Mouse (Mus musculus): ENCODE measurements at regions not wholly inside any gene's neighbourhood (a gene's known extent, or its start where the extent isn't known, plus 50 kb on each side); places are given as distances from the start of the nearest gene placed in this dataset.
A peak's percentile ranks its signal among the peaks of the same experiment; 100 is the strongest.

GRCm38 (mm10) chr6:16999451-17000139 lies 65.4 kb upstream of the Tes start:
- DNase-seq: peak in 1 of 2 experiments; percentile 2
- intact Hi-C loops (cut with DNase I): no loop called here

DNA sequence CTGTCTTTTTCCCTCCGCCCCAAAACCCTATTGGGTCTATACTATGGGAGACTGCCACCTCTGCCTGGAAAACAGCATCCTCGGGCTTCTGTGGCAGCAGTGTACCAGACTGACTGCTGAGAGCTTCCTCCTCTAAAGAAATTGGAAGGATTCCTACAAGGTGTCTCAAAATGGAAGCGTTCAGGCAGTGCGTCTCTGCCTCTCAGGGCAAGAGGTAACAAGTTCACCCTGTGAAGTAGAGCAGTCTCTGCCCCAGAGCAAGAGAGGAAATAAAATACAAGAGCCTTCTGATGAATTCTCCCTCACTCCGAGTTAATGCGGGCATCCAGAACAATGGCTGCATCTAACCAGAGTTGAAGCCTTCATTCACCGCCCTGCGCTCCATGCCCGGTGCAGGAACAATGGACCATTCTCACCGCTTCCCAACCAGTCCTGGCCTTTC lies 69.4 kb upstream of the Tes start:
- no peak for DNase-seq
- intact Hi-C loops (cut with DNase I): loop anchor here (1.0 kb wide), 1 partner anchor 92 kb away; no protein-coding TSS in a partner anchor

- peak; percentile 9 to 25 for DNase-seq
- intact Hi-C loops (cut with DNase I): loop anchor here (1.0 kb wide), 1 partner anchor 93 kb away; no protein-coding TSS in a partner anchor
Measured at GRCm38 (mm10) chr6:16994711-16995110, 70.2 kb upstream of the Tes start.

- intact Hi-C loops (cut with DNase I): no loop called here
- DNase-seq: no peak
Measured at GRCm38 (mm10) chr6:16991996-16992591, 72.9 kb upstream of the Tes start.

DNA sequence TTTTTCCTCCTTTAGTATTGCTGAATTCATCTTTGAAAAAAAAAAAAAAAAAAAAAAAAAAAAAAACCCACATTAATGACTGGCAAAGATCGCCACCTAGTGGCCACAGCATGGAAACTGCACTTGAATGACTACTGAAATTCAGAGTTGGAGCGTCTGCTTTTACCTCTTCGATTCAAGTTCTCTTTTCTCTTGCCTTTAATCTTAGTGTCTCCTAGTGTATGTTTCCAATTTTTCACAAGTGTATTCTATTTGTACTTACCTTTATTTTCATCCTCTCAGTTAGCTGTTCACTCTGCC lies 79.9 kb upstream of the Tfec start:
- peak in 1 of 2 experiments; percentile 50 for DNase-seq
- intact Hi-C loops (cut with DNase I): loop anchor here (10.0 kb wide), 1 partner anchor 183 kb away; no protein-coding TSS in a partner anchor

DNA sequence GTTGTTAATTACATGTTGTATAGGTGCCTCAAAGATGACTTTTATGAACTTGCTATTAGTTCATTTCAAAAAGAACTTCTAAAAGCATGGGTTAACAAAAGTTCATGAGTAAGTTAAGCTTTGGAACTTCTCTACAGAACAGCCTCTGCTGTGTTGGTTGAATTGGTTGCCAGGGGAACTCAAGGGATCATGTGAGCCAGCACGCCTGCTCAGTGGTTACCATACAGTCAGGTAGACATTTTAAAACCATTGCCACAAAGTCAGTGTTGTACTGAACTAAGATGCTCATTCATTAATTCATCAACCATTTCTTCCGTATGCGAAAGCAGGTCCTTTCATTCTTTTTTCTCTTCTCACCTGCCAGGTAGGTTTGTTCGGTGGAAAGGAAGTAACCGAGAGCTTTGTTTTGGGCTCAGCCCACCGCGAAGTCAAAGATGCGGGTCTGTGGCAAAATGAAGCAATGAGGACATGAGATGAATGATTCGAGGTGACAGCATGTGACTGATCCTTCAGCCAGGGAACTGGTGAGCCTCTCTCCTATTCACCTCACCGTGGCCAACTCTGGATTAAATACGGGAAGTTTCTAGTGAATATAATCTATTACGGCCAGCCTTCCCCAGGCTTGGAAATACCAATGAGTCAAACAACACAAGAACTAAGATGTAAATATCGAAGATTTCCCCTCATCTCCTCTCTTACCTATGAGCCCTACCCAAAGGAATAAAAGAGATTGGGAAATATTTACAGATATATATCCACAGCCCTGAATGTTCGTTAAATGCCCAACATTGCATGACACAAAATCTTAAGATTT lies 79.4 kb upstream of the Tfec start:
- intact Hi-C loops (cut with DNase I): loop anchor here (10.0 kb wide), 1 partner anchor 183 kb away; no protein-coding TSS in a partner anchor
- no peak for DNase-seq

- intact Hi-C loops (cut with DNase I): no loop called here
- no peak for DNase-seq
Measured at GRCm38 (mm10) chr6:16965658-16966057, 67.4 kb upstream of the Tfec start.

DNA sequence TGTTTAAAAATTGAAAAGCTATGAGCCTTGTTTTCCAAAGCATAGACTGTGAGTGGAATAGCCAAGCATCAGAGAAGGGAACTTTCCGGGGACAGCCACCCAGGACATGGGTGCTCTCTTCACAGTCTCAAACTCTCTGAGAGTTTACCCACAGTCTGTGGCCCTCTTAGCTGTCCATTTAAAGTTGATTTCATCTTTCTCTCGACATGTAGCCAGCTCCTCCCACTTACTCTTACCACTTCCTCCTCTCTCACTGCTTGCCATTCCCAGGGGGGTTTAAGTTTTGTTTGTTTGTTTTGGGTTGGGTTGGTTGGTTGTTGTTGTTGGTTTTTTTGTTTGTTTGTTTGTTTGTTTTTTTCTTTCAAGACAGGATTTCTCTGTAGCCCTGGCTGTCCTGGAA lies 66.1 kb upstream of the Tfec start:
- no peak for DNase-seq
- intact Hi-C loops (cut with DNase I): no loop called here

- DNase-seq: no peak
- intact Hi-C loops (cut with DNase I): no loop called here
Measured at GRCm38 (mm10) chr6:16963958-16964357, 65.7 kb upstream of the Tfec start.

DNA sequence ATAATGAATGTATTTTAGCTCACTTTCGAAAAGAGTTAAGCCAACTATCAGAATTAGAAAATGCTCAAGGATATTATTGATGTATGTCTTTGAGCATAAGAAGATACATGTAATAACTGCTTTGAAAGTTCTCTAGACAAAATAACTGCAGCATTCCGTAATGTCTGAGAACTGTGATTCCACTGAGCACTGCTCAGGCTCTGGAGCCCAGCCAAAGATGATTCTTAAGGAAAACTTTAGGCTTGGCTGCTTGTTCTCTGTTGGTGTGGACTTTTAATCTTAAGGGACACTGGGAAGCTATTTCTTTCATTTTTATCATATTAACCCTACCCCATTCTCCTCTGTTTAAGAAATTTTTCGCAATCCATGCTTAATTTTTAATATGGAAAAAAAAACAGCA lies 59.9 kb upstream of the Tfec start:
- intact Hi-C loops (cut with DNase I): no loop called here
- peak; percentile 65 to 67 for DNase-seq

DNA sequence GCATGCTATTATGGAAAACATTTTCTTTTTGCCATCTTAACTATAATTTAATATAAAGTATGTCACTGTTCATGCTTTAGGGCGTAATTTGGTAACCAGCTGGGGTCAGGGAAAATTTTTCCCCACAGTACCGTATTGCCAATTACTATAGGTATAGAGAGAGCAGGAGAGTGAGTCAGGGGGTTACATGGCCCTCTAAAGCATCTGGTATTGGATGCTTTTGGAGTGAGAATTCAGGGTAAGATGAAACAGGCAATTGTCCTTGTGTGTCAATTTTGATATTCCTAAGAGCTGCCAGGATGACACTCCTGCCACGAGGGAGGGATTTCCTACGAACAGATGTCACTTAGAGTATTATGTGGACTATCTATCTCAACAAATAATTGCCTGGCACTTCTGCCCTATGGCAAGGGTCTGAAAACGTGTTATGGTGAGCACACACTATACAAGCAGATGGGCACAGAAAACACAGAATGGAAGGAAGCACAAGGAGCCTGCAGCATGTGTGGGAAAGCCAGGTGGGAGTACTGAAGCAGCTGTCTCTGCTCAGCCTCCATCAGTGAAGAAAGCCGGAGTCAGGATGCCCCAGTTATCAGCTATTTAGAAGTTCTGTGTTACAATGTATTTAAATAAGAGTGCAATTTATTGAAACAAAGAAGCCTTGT lies 58.7 kb upstream of the Tfec start:
- no peak for DNase-seq
- intact Hi-C loops (cut with DNase I): no loop called here
